Mouse (Mus musculus) midbrain, embryonic 12.5 days (tissue): ENCODE data around the gene Lin54. TPM values are rescaled to one million over a fixed set of nuclear protein-coding genes. Genes with fewer than 3 reads are reported as not detected.

ENCODE experiments used
- ATAC-seq: fragments of 200-750 bp; cut with Nextera tagmentation; 2 replicates; pipeline ENCODE4 v1.8.0; 2017; ENCODE audit warnings: low read depth, moderate TSS enrichment, moderate library complexity; ENCODE audit not compliant: low FRiP score
- H3K27ac ChIP-seq: fragments of 300-500 bp; sonication (generic); replicated peaks from 2 replicates; pipeline ENCODE4 v1.5.1; 2016; ENCODE audit warnings: mild to moderate bottlenecking
- H3K27me3 ChIP-seq: fragments of 300-500 bp; sonication (generic); 2 replicates; pipeline ENCODE4 v1.6.1; 2016; ENCODE audit warnings: mild to moderate bottlenecking
- H3K36me3 ChIP-seq: fragments of 300-500 bp; sonication (generic); 2 replicates; pipeline ENCODE4 v1.6.1; 2016
- H3K4me1 ChIP-seq: fragments of 300-500 bp; sonication (generic); 2 replicates; pipeline ENCODE4 v1.6.1; 2016
- H3K4me2 ChIP-seq: fragments of 300-500 bp; sonication (generic); replicated peaks from 2 replicates; pipeline ENCODE4 v1.6.1; 2016; ENCODE audit warnings: mild to moderate bottlenecking, moderate library complexity
- H3K4me3 ChIP-seq: fragments of 300-500 bp; sonication (generic); 2 replicates; pipeline ENCODE4 v1.5.1; 2016; ENCODE audit warnings: mild to moderate bottlenecking
- H3K9ac ChIP-seq: fragments of 300-500 bp; sonication (generic); replicated peaks from 2 replicates; pipeline ENCODE4 v1.6.1; 2016; ENCODE audit warnings: mild to moderate bottlenecking, moderate library complexity
- H3K9me3 ChIP-seq: fragments of 300-500 bp; sonication (generic); 2 replicates; pipeline ENCODE4 v1.6.1; 2016; ENCODE audit warnings: mild to moderate bottlenecking
- WGBS: fragments of 180-500 bp; shearing (Covaris S2); methylation state at CpG from one replicate; pipeline ENCODE4 v1.1.7; 2016; 5-methylcytosine and 5-hydroxymethylcytosine counted together
- polyA plus RNA-seq: library from polyadenylated mRNA; unstranded; fragments of >200 nt; fragmentation: Nextera tagmentation; extraction: Ambion mirVana; gene quantifications from 2 replicates; pipeline ENCODE4 v1.2.1, GENCODE M21; 2016

The Lin54 gene
- polyA plus RNA-seq: 15.3 and 16.5 TPM in 2 replicates

GRCm38 (mm10) chr5:100500458-100500961 lies at the start of gene Lin54:
Gene Lin54 (minus strand): TSS chr5:100500639.
- Histone ChIP-seq H3K27me3 (no peaks in the 10 kb centered on the region), H3K4me2 (peak within 1 kb of the TSS; percentile 92), H3K4me3 (peak within 1 kb of the TSS; percentile 73), H3K27ac (peak within 1 kb of the TSS; percentile 76), H3K36me3 (no peaks in the 10 kb centered on the region), H3K9ac (peak within 1 kb of the TSS; percentile 63), H3K9me3 (no peaks in the 10 kb centered on the region), H3K4me1 (peaks cover 17% of the 10 kb centered on the region)
- ATAC-seq: peak; percentile 95
- whole genome bisulfite sequencing: under 1% methylated on average over 58 of the region's 60 CpGs

GRCm38 (mm10) chr5:100550151-100550550 lies 49.7 kb upstream of the Lin54 start:
- no peak for ATAC-seq
- peaks cover 41% of the 10 kb centered on the region for H3K36me3 ChIP-seq
- 100% methylated on average over 1 of the region's 1 CpGs for WGBS

GRCm38 (mm10) chr5:100549311-100549710 lies 48.9 kb upstream of the Lin54 start:
- no peak overlapping the region for H3K9ac ChIP-seq
- no peaks in the 10 kb centered on the region for H3K4me1 ChIP-seq
- H3K4me3 ChIP-seq: no peak overlapping the region
- no peaks in the 10 kb centered on the region for H3K9me3 ChIP-seq
- H3K4me2 ChIP-seq: no peak overlapping the region
- peaks cover 49% of the 10 kb centered on the region for H3K36me3 ChIP-seq
- WGBS: 95% methylated on average over 4 of the region's 4 CpGs
- no peak for ATAC-seq
- H3K27ac ChIP-seq: no peak overlapping the region
- no peaks in the 10 kb centered on the region for H3K27me3 ChIP-seq

More at GRCm38 (mm10) chr5:100550151-100550550, 49.7 kb upstream of the Lin54 start:
- Histone ChIP-seq H3K27ac (no peak overlapping the region), H3K9me3 (no peaks in the 10 kb centered on the region), H3K9ac (no peak overlapping the region), H3K4me2 (no peak overlapping the region), H3K27me3 (no peaks in the 10 kb centered on the region), H3K4me3 (no peak overlapping the region), H3K4me1 (no peaks in the 10 kb centered on the region)

GRCm38 (mm10) chr5:100548236-100548635 lies 47.8 kb upstream of the Lin54 start:
- Histone ChIP-seq H3K9me3 (no peaks in the 10 kb centered on the region), H3K9ac (no peak overlapping the region), H3K4me3 (no peak overlapping the region), H3K27me3 (no peaks in the 10 kb centered on the region), H3K36me3 (peaks cover 58% of the 10 kb centered on the region), H3K4me2 (no peak overlapping the region), H3K27ac (no peak overlapping the region), H3K4me1 (no peaks in the 10 kb centered on the region)
- 88% methylated on average over 2 of the region's 2 CpGs for WGBS
- ATAC-seq: no peak

GRCm38 (mm10) chr5:100546294-100547080 lies 46.0 kb upstream of the Lin54 start:
- Histone ChIP-seq H3K36me3 (peaks cover 74% of the 10 kb centered on the region), H3K9me3 (no peaks in the 10 kb centered on the region), H3K27me3 (no peaks in the 10 kb centered on the region), H3K4me3 (no peak overlapping the region), H3K4me2 (no peak overlapping the region), H3K9ac (no peak overlapping the region), H3K27ac (no peak overlapping the region), H3K4me1 (no peaks in the 10 kb centered on the region)
- no peak for ATAC-seq
- 96% methylated on average over 6 of the region's 6 CpGs for WGBS

GRCm38 (mm10) chr5:100536638-100537037 lies 36.2 kb upstream of the Lin54 start:
- ATAC-seq: no peak
- Histone ChIP-seq H3K27me3 (no peaks in the 10 kb centered on the region), H3K9me3 (no peaks in the 10 kb centered on the region), H3K4me3 (no peak overlapping the region), H3K27ac (no peak overlapping the region), H3K4me1 (no peaks in the 10 kb centered on the region), H3K36me3 (peaks cover 65% of the 10 kb centered on the region), H3K9ac (no peak overlapping the region), H3K4me2 (no peak overlapping the region)
- 91% methylated on average over 3 of the region's 3 CpGs for WGBS

- H3K4me2 ChIP-seq: no peak overlapping the region
- H3K4me1 ChIP-seq: no peaks in the 10 kb centered on the region
- no peaks in the 10 kb centered on the region for H3K27me3 ChIP-seq
- H3K9ac ChIP-seq: no peak overlapping the region
- peaks cover 67% of the 10 kb centered on the region for H3K36me3 ChIP-seq
- WGBS: 83% methylated on average over 7 of the region's 7 CpGs
- no peak overlapping the region for H3K4me3 ChIP-seq
- no peaks in the 10 kb centered on the region for H3K9me3 ChIP-seq
- ATAC-seq: no peak
- no peak overlapping the region for H3K27ac ChIP-seq
Observed at GRCm38 (mm10) chr5:100535826-100536225, 35.4 kb upstream of the Lin54 start.

- Histone ChIP-seq H3K9me3 (no peaks in the 10 kb centered on the region), H3K4me2 (no peak overlapping the region), H3K4me3 (no peak overlapping the region), H3K36me3 (peaks cover 41% of the 10 kb centered on the region), H3K9ac (no peak overlapping the region), H3K27ac (no peak overlapping the region), H3K4me1 (no peaks in the 10 kb centered on the region), H3K27me3 (no peaks in the 10 kb centered on the region)
- no peak for ATAC-seq
- 94% methylated on average over 7 of the region's 7 CpGs for WGBS
Observed at GRCm38 (mm10) chr5:100526164-100526563, 25.7 kb upstream of the Lin54 start.

- peaks cover 36% of the 10 kb centered on the region for H3K36me3 ChIP-seq
- no peaks in the 10 kb centered on the region for H3K27me3 ChIP-seq
- H3K4me2 ChIP-seq: no peak overlapping the region
- H3K27ac ChIP-seq: no peak overlapping the region
- no peaks in the 10 kb centered on the region for H3K4me1 ChIP-seq
- 96% methylated on average over 3 of the region's 3 CpGs for WGBS
- ATAC-seq: no peak
- no peaks in the 10 kb centered on the region for H3K9me3 ChIP-seq
- H3K4me3 ChIP-seq: no peak overlapping the region
- no peak overlapping the region for H3K9ac ChIP-seq
Observed at GRCm38 (mm10) chr5:100525620-100526019, 25.2 kb upstream of the Lin54 start.

GRCm38 (mm10) chr5:100524921-100525320 lies 24.5 kb upstream of the Lin54 start:
- peaks cover 29% of the 10 kb centered on the region for H3K36me3 ChIP-seq
- H3K27me3 ChIP-seq: no peaks in the 10 kb centered on the region
- H3K4me2 ChIP-seq: no peak overlapping the region
- H3K9me3 ChIP-seq: no peaks in the 10 kb centered on the region
- H3K9ac ChIP-seq: no peak overlapping the region
- no peak overlapping the region for H3K4me3 ChIP-seq
- no peak overlapping the region for H3K27ac ChIP-seq
- peaks cover 6% of the 10 kb centered on the region for H3K4me1 ChIP-seq
- 95% methylated on average over 9 of the region's 9 CpGs for WGBS
- no peak for ATAC-seq

GRCm38 (mm10) chr5:100523331-100523730 lies 22.9 kb upstream of the Lin54 start:
- Histone ChIP-seq H3K4me1 (peaks cover 15% of the 10 kb centered on the region), H3K9ac (no peak overlapping the region), H3K36me3 (peaks cover 16% of the 10 kb centered on the region; the same call in 1 of the 2 replicates), H3K27me3 (no peaks in the 10 kb centered on the region), H3K9me3 (no peaks in the 10 kb centered on the region), H3K4me2 (no peak overlapping the region), H3K4me3 (no peak overlapping the region), H3K27ac (no peak overlapping the region)
- ATAC-seq: no peak
- WGBS: 94% methylated on average over 1 of the region's 1 CpGs

- H3K36me3 ChIP-seq: peaks cover 8% of the 10 kb centered on the region; the same call in 1 of the 2 replicates
- no peak overlapping the region for H3K9ac ChIP-seq
- H3K4me1 ChIP-seq: peaks cover 18% of the 10 kb centered on the region
- ATAC-seq: no peak
- H3K9me3 ChIP-seq: no peaks in the 10 kb centered on the region
- H3K27ac ChIP-seq: no peak overlapping the region
- WGBS: 91% methylated on average over 2 of the region's 2 CpGs
- H3K4me3 ChIP-seq: no peak overlapping the region
- H3K27me3 ChIP-seq: no peaks in the 10 kb centered on the region
- no peak overlapping the region for H3K4me2 ChIP-seq
Observed at GRCm38 (mm10) chr5:100520223-100520622, 19.8 kb upstream of the Lin54 start.
